Mouse (Mus musculus): ENCODE data around the gene Olfr1480.

Gene Olfr1480

GRCm38 (mm10) chr19:13527613-13528012 lies at the start of gene Olfr1480:
Olfr1480 (plus strand) TSS chr19:13527913.
- DNase-seq (ENCODE audit: low spot score in 2 of 2), result no peak

DNA sequence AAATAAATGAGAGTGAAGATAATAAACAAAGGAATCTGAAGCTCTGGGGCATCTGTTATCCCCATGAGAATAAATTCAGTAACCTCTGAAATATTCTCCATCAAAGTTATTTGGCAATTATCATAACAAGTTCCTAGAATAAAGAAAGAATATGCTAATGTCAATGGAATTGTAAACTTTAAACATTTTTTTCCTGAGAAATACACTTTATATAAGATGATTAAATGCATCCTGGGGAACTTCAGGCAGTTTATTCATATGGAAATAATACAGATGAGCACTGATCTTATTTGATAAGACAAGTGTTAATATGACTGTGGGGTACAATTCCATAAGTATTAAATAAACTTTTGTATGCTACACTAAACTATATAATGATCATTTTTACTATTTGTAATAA lies 47.6 kb upstream of the Olfr1480 start, which contains the start of gene Olfr1475:
Gene Olfr1475 (minus strand): TSS at position 101 of the 400 bp plus-strand sequence.
- no peak for DNase-seq (ENCODE audit: low spot score in 2 of 2)

GRCm38 (mm10) chr19:13500246-13500645 lies 27.5 kb upstream of the Olfr1480 start, which contains the start of gene Olfr1477:
Olfr1477 (plus strand) TSS chr19:13500546.
- no peak for DNase-seq (ENCODE audit: low spot score in 2 of 2)
